In the genomic region with DNA sequence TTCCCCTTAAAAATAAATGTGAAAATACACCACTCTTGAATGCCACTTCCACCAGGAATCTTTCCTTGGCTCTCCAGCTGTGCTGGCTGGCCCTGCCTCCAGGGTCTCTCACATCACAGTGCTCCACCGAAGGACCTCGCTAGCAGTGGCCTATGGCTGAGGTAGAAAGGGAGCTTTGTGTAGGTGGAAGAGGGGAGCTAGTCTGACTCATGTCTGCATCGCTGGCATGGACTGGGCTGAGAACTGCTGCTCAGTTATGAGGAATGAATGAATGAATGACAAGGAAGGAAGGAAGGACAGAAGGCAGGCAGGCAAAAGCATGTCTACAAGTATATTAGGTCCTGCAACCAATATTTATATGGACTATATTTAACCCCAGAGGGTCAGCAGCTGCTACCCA, we compare ENCODE assay signal across 10 mouse cellular contexts. TPM values are rescaled to one million over a fixed set of nuclear protein-coding genes. Genes with fewer than 3 reads are reported as not detected.
DNase-seq lines count a peak whose midpoint lies in the region; ATAC-seq and TF ChIP-seq lines count a peak whose summit lies in the region.
"Had no signal": no experiment of that assay in that cellular context is flagged by ENCODE, and none has a peak within 500 bp of the region (broad histone marks: within the 10 kb centered on the region; RNA-seq: fewer than 3 reads in every experiment).

No protein-coding gene starts in this region.

- H3K4me2 ChIP-seq in kidney, embryonic 14.5 days (replicated peaks; ENCODE audit: low read depth, low read length) = peak overlapping the region; percentile 24; the same call in 1 of the 2 replicates
- peak overlapping the region; percentile 37 for H3K4me2 ChIP-seq in embryonic facial prominence, embryonic 12.5 days (replicated peaks)
- H3K4me2 ChIP-seq in limb, embryonic 15.5 days = 0 out of 2 replicates have a peak overlapping the region, but pooled peaks have one; percentile 26

- H3K9ac ChIP-seq in kidney, embryonic 14.5 days (ENCODE audit: low read depth, low read length) = no peak overlapping the region
- H3K9ac ChIP-seq in embryonic facial prominence, embryonic 12.5 days = no peak overlapping the region
- H3K9ac ChIP-seq in limb, embryonic 15.5 days = no peak overlapping the region

- TF ChIP-seq CTCF in G1E (IDR thresholded peaks at IDR 0.05; ENCODE audit: low read depth, low read length) = no peak

- H3K4me1 ChIP-seq in kidney, embryonic 14.5 days (ENCODE audit: control insufficient read depth, insufficient read depth, low read length) = peaks cover 49% of the 10 kb centered on the region
- H3K4me1 ChIP-seq in G1E (ENCODE audit: insufficient read depth, low read depth, low read length) = peaks cover 89% of the 10 kb centered on the region
- H3K4me1 ChIP-seq in embryonic facial prominence, embryonic 12.5 days = peaks cover 51% of the 10 kb centered on the region
- H3K4me1 ChIP-seq in limb, embryonic 15.5 days = peaks cover 65% of the 10 kb centered on the region

- WGBS in kidney, embryonic 14.5 days = 48% methylated on average over 3 of the region's 3 CpGs
- WGBS in embryonic facial prominence, embryonic 12.5 days = 17% methylated on average over 3 of the region's 3 CpGs
- 55% methylated on average over 3 of the region's 3 CpGs for whole genome bisulfite sequencing in limb, embryonic 15.5 days

- no peaks in the 10 kb centered on the region for H3K9me3 ChIP-seq in kidney, embryonic 14.5 days (ENCODE audit: control insufficient read depth, low read length)
- H3K9me3 ChIP-seq in G1E (replicated peaks) = no peaks in the 10 kb centered on the region
- H3K9me3 ChIP-seq in embryonic facial prominence, embryonic 12.5 days = no peaks in the 10 kb centered on the region
- H3K9me3 ChIP-seq in limb, embryonic 15.5 days = no peaks in the 10 kb centered on the region

- H3K36me3 ChIP-seq in kidney, embryonic 14.5 days (ENCODE audit: control insufficient read depth, insufficient read depth, low read length) = peaks cover 14% of the 10 kb centered on the region
- peaks cover 95% of the 10 kb centered on the region for H3K36me3 ChIP-seq in G1E (replicated peaks)
- peaks cover 18% of the 10 kb centered on the region; the same call in 1 of the 2 replicates for H3K36me3 ChIP-seq in embryonic facial prominence, embryonic 12.5 days
- peaks cover 10% of the 10 kb centered on the region; the same call in 1 of the 2 replicates for H3K36me3 ChIP-seq in limb, embryonic 15.5 days

- no peak for ATAC-seq in kidney, embryonic 14.5 days (ENCODE audit: low FRiP score, low TSS enrichment)
- ATAC-seq in G1E (ENCODE audit: extremely low read depth, insufficient number of reproducible peaks, low FRiP score, poor library complexity, severe bottlenecking) = no peak
- ATAC-seq in embryonic facial prominence, embryonic 12.5 days (ENCODE audit: insufficient number of reproducible peaks, insufficient read depth, low FRiP score, low TSS enrichment) = no peak
- ATAC-seq in limb, embryonic 15.5 days (ENCODE audit: insufficient number of reproducible peaks, low FRiP score, low TSS enrichment, low read depth) = 0 out of 2 replicates have a peak, but pooled peaks have one; percentile 12
- no peak for ATAC-seq in granulocyte monocyte progenitor cell, adult 5-6 weeks (replicated peaks; ENCODE audit: poor library complexity, severe bottlenecking)
- ATAC-seq in erythroid progenitor cell, adult 5-6 weeks (replicated peaks; ENCODE audit: low FRiP score, poor library complexity, severe bottlenecking) = no peak
- no peak for ATAC-seq in activated CD4-positive, CD25-positive, alpha-beta regulatory T cell, adult 4 months

- DNase-seq in kidney, adult 11 months = no peak
- DNase-seq in G1E (ENCODE audit: low spot score) = no peak

- no peaks in the 10 kb centered on the region for H3K27me3 ChIP-seq in kidney, embryonic 14.5 days (ENCODE audit: control insufficient read depth, insufficient read depth, low read length)
- H3K27me3 ChIP-seq in G1E (ENCODE audit: insufficient read depth, low read length) = no peaks in the 10 kb centered on the region
- no peaks in the 10 kb centered on the region for H3K27me3 ChIP-seq in embryonic facial prominence, embryonic 12.5 days
- no peaks in the 10 kb centered on the region for H3K27me3 ChIP-seq in limb, embryonic 15.5 days

- peak overlapping the region; percentile 76 for H3K27ac ChIP-seq in kidney, embryonic 14.5 days (ENCODE audit: low read depth, low read length)
- H3K27ac ChIP-seq in embryonic facial prominence, embryonic 12.5 days = peak overlapping the region; percentile 87
- H3K27ac ChIP-seq in limb, embryonic 15.5 days = peak overlapping the region; percentile 88

- H3K4me3 ChIP-seq in kidney, embryonic 14.5 days (ENCODE audit: low read length) = no peak overlapping the region
- peak overlapping the region; percentile 68; the same call in 1 of the 2 replicates for H3K4me3 ChIP-seq in G1E (ENCODE audit: low read depth, low read length)
- H3K4me3 ChIP-seq in embryonic facial prominence, embryonic 12.5 days = no peak overlapping the region
- H3K4me3 ChIP-seq in limb, embryonic 15.5 days = no peak overlapping the region

RNA-seq across cellular contexts. Expression of a gene that starts 16.2 kb away (rescaled TPM):
- 24.3 and 26.1 TPM in 2 replicates for polyA plus RNA-seq in kidney, embryonic 14.5 days (2014; fragmentation: Nextera tagmentation; extraction: Ambion mirVana)
- total RNA-seq in G1E (2014; fragmentation: Nextera tagmentation) (118 and 125 TPM in 2 replicates), G1E (2017) (151 and 154 TPM in 2 replicates)
- polyA plus RNA-seq in G1E (2012) = 311 and 332 TPM in 2 replicates
- 38.0 and 41.1 TPM in 2 replicates for polyA plus RNA-seq in embryonic facial prominence, embryonic 12.5 days (2016; fragmentation: Nextera tagmentation; extraction: Ambion mirVana)
- 24.2 and 29.0 TPM in 2 replicates for polyA plus RNA-seq in limb, embryonic 15.5 days (2015; fragmentation: Nextera tagmentation; extraction: Ambion mirVana)
- total RNA-seq in granulocyte monocyte progenitor cell, adult 5-6 weeks (2014; fragmentation: Nextera tagmentation) = 86.9 and 92.3 TPM in 2 replicates
- 83.8 and 113 TPM in 2 replicates for total RNA-seq in granulocyte monocyte progenitor cell, adult 5-6 weeks (2017)
- total RNA-seq in erythroid progenitor cell, adult 5-6 weeks (2015; ENCODE audit: low replicate concordance) = 34.6 and 46.1 TPM in 2 replicates
- 46.2 and 46.5 TPM in 2 replicates for total RNA-seq in erythroid progenitor cell, adult 5-6 weeks (2017; ENCODE audit: low replicate concordance)
- 100 to 1,000 TPM; 118 to 146 TPM for polyA plus RNA-seq in activated CD4-positive, CD25-positive, alpha-beta regulatory T cell, adult 4 months (2017; shearing (Covaris generic))

RNA-seq across cellular contexts. Expression of a gene that starts 16.7 kb away (rescaled TPM):
- polyA plus RNA-seq in kidney, embryonic 14.5 days (2014; fragmentation: Nextera tagmentation; extraction: Ambion mirVana) = not detected in 2 replicates
- total RNA-seq in G1E (2014; fragmentation: Nextera tagmentation) (not detected in 2 replicates), G1E (2017) (not detected in 2 replicates)
- not detected in 2 replicates for polyA plus RNA-seq in G1E (2012)
- polyA plus RNA-seq in embryonic facial prominence, embryonic 12.5 days (2016; fragmentation: Nextera tagmentation; extraction: Ambion mirVana) = not detected in 2 replicates
- not detected in 2 replicates for polyA plus RNA-seq in limb, embryonic 15.5 days (2015; fragmentation: Nextera tagmentation; extraction: Ambion mirVana)
- not detected in 2 replicates for total RNA-seq in granulocyte monocyte progenitor cell, adult 5-6 weeks (2014; fragmentation: Nextera tagmentation)
- total RNA-seq in granulocyte monocyte progenitor cell, adult 5-6 weeks (2017) = not detected in 2 replicates
- total RNA-seq in erythroid progenitor cell, adult 5-6 weeks (2015; ENCODE audit: low replicate concordance) = not detected in 2 replicates
- not detected in 2 replicates for total RNA-seq in erythroid progenitor cell, adult 5-6 weeks (2017; ENCODE audit: low replicate concordance)
- polyA plus RNA-seq in activated CD4-positive, CD25-positive, alpha-beta regulatory T cell, adult 4 months (2017; shearing (Covaris generic)) = not detected
- total RNA-seq: left cerebral cortex, postnatal 14 days had no signal

RNA-seq across cellular contexts. Expression of a gene that starts 31.2 kb away (rescaled TPM):
- polyA plus RNA-seq in kidney, embryonic 14.5 days (2014; fragmentation: Nextera tagmentation; extraction: Ambion mirVana) = not detected in 2 replicates
- total RNA-seq in G1E (2014; fragmentation: Nextera tagmentation) = not detected in 2 replicates
- total RNA-seq in G1E (2017) = 0.11 TPM in 1 of 2 replicates, not detected in the other
- polyA plus RNA-seq in G1E (2012) = not detected in 2 replicates
- polyA plus RNA-seq in embryonic facial prominence, embryonic 12.5 days (2016; fragmentation: Nextera tagmentation; extraction: Ambion mirVana) = 0.10 and 0.75 TPM in 2 replicates
- 0.36 TPM in 1 of 2 replicates, not detected in the other for polyA plus RNA-seq in limb, embryonic 15.5 days (2015; fragmentation: Nextera tagmentation; extraction: Ambion mirVana)
- not detected in 2 replicates for total RNA-seq in granulocyte monocyte progenitor cell, adult 5-6 weeks (2014; fragmentation: Nextera tagmentation)
- total RNA-seq in granulocyte monocyte progenitor cell, adult 5-6 weeks (2017) = not detected in 2 replicates
- not detected in 2 replicates for total RNA-seq in erythroid progenitor cell, adult 5-6 weeks (2015; ENCODE audit: low replicate concordance)
- not detected in 2 replicates for total RNA-seq in erythroid progenitor cell, adult 5-6 weeks (2017; ENCODE audit: low replicate concordance)
- not detected for polyA plus RNA-seq in activated CD4-positive, CD25-positive, alpha-beta regulatory T cell, adult 4 months (2017; shearing (Covaris generic))

RNA-seq across cellular contexts. Expression of a gene that starts 46.2 kb away (rescaled TPM):
- not detected in 2 replicates for polyA plus RNA-seq in kidney, embryonic 14.5 days (2014; fragmentation: Nextera tagmentation; extraction: Ambion mirVana)
- total RNA-seq in G1E (2014; fragmentation: Nextera tagmentation) (not detected in 2 replicates), G1E (2017) (not detected in 2 replicates)
- not detected in 2 replicates for polyA plus RNA-seq in G1E (2012)
- not detected in 2 replicates for polyA plus RNA-seq in embryonic facial prominence, embryonic 12.5 days (2016; fragmentation: Nextera tagmentation; extraction: Ambion mirVana)
- polyA plus RNA-seq in limb, embryonic 15.5 days (2015; fragmentation: Nextera tagmentation; extraction: Ambion mirVana) = not detected in 2 replicates
- not detected in 2 replicates for total RNA-seq in granulocyte monocyte progenitor cell, adult 5-6 weeks (2014; fragmentation: Nextera tagmentation)
- total RNA-seq in granulocyte monocyte progenitor cell, adult 5-6 weeks (2017) = not detected in 2 replicates
- not detected in 2 replicates for total RNA-seq in erythroid progenitor cell, adult 5-6 weeks (2015; ENCODE audit: low replicate concordance)
- not detected in 2 replicates for total RNA-seq in erythroid progenitor cell, adult 5-6 weeks (2017; ENCODE audit: low replicate concordance)
- not detected for polyA plus RNA-seq in activated CD4-positive, CD25-positive, alpha-beta regulatory T cell, adult 4 months (2017; shearing (Covaris generic))
- total RNA-seq: left cerebral cortex, postnatal 14 days had no signal
- polyA plus RNA-seq: frontal cortex, adult 2 months had no signal

RNA-seq across cellular contexts. Expression of a gene that starts 48.0 kb away (rescaled TPM):
- polyA plus RNA-seq in kidney, embryonic 14.5 days (2014; fragmentation: Nextera tagmentation; extraction: Ambion mirVana) = 5.4 and 13.7 TPM in 2 replicates
- total RNA-seq in G1E (2014; fragmentation: Nextera tagmentation) (14.1 and 14.3 TPM in 2 replicates), G1E (2017) (10.0 and 10.5 TPM in 2 replicates)
- 3.3 and 3.4 TPM in 2 replicates for polyA plus RNA-seq in G1E (2012)
- 17.3 and 20.8 TPM in 2 replicates for polyA plus RNA-seq in embryonic facial prominence, embryonic 12.5 days (2016; fragmentation: Nextera tagmentation; extraction: Ambion mirVana)
- polyA plus RNA-seq in limb, embryonic 15.5 days (2015; fragmentation: Nextera tagmentation; extraction: Ambion mirVana) = 21.2 and 23.2 TPM in 2 replicates
- total RNA-seq in granulocyte monocyte progenitor cell, adult 5-6 weeks (2014; fragmentation: Nextera tagmentation) = 9.9 and 12.9 TPM in 2 replicates
- 3.1 and 6.0 TPM in 2 replicates for total RNA-seq in granulocyte monocyte progenitor cell, adult 5-6 weeks (2017)
- total RNA-seq in erythroid progenitor cell, adult 5-6 weeks (2015; ENCODE audit: low replicate concordance) = 1.1 and 3.4 TPM in 2 replicates
- total RNA-seq in erythroid progenitor cell, adult 5-6 weeks (2017; ENCODE audit: low replicate concordance) = 0.98 and 5.9 TPM in 2 replicates
- polyA plus RNA-seq in activated CD4-positive, CD25-positive, alpha-beta regulatory T cell, adult 4 months (2017; shearing (Covaris generic)) = 10 to 100 TPM; 25.1 to 29.3 TPM
